Mouse (Mus musculus): ENCODE measurements around the gene Myo1a.

The Myo1a gene

GRCm38 (mm10) chr10:127674794-127675522 is 30.0 kb upstream of the Myo1a start:
- DNase-seq: peak in 1 of 2 experiments; percentile 60

GRCm38 (mm10) chr10:127675859-127676398 is 29.0 kb upstream of the Myo1a start:
- no peak for DNase-seq

- DNase-seq: peak; percentile 89 to 93
Observed at GRCm38 (mm10) chr10:127676691-127677548, 28.1 kb upstream of the Myo1a start.

GRCm38 (mm10) chr10:127677591-127678336 is 27.2 kb upstream of the Myo1a start:
- DNase-seq: peak; percentile 52 to 71

- no peak for DNase-seq
Observed at GRCm38 (mm10) chr10:127679208-127679607, 25.8 kb upstream of the Myo1a start.

- DNase-seq: no peak
Observed at GRCm38 (mm10) chr10:127679881-127680280, 25.1 kb upstream of the Myo1a start.

GRCm38 (mm10) chr10:127682886-127683285 is 22.1 kb upstream of the Myo1a start:
- DNase-seq: no peak

- no peak for DNase-seq
Observed at GRCm38 (mm10) chr10:127691053-127691452, 13.9 kb upstream of the Myo1a start.

- DNase-seq: no peak
Observed at GRCm38 (mm10) chr10:127694636-127695035, 10.3 kb upstream of the Myo1a start.

GRCm38 (mm10) chr10:127695775-127696174 is 9.2 kb upstream of the Myo1a start:
- no peak for DNase-seq

- no peak for DNase-seq
Observed at GRCm38 (mm10) chr10:127698966-127699365, 6.0 kb upstream of the Myo1a start.

- no peak for DNase-seq
Observed at GRCm38 (mm10) chr10:127703299-127703698, 1.7 kb upstream of the Myo1a start.

- no peak for DNase-seq
Observed at GRCm38 (mm10) chr10:127704293-127704692, 677 bp upstream of the Myo1a start.

- DNase-seq: no peak
Observed at GRCm38 (mm10) chr10:127705783-127706182, 813 bp downstream of the Myo1a start.

- DNase-seq: no peak
Observed at GRCm38 (mm10) chr10:127707721-127708120, 2.8 kb downstream of the Myo1a start.

- no peak for DNase-seq
Observed at GRCm38 (mm10) chr10:127708850-127709370, 3.9 kb downstream of the Myo1a start.

GRCm38 (mm10) chr10:127710331-127710730 is 5.4 kb downstream of the Myo1a start:
- no peak for DNase-seq

GRCm38 (mm10) chr10:127712736-127713135 is 7.8 kb downstream of the Myo1a start:
- DNase-seq: no peak

- no peak for DNase-seq
Observed at GRCm38 (mm10) chr10:127721671-127722418, 16.9 kb downstream of the Myo1a start.

- no peak for DNase-seq
Observed at GRCm38 (mm10) chr10:127724178-127724577, 19.2 kb downstream of the Myo1a start, which contains the start of gene Tac2. Tac2 (plus strand) TSS chr10:127724478.

GRCm38 (mm10) chr10:127725136-127725535 is 20.2 kb downstream of the Myo1a start:
- DNase-seq: no peak

GRCm38 (mm10) chr10:127728437-127728836 is 23.5 kb downstream of the Myo1a start:
- no peak for DNase-seq
